Mouse (Mus musculus): Measurements from ENCODE around the gene Frmd6. TPM values are rescaled to one million over a fixed set of nuclear protein-coding genes. Genes with fewer than 3 reads are reported as not detected.

Gene Frmd6
- polyA plus RNA-seq, 1 experiment, result 29.9 TPM

- Histone ChIP-seq H3K4me3 (ENCODE audit: insufficient read depth, low read length) (no peak overlapping the region), H3K27ac (ENCODE audit: insufficient read depth, low read length) (no peak overlapping the region), H3K4me1 (ENCODE audit: control insufficient read depth, insufficient read depth, low read length) (no peaks in the 10 kb centered on the region)
- TF ChIP-seq CTCF (IDR thresholded peaks at IDR 0.05; ENCODE audit: extremely low read depth, insufficient read depth, low read length) (no peak), POLR2A (IDR thresholded peaks at IDR 0.05; ENCODE audit: extremely low read depth, insufficient read depth, low read length) (no peak)
Observed at GRCm38 (mm10) chr12:70784240-70784705, 41.0 kb upstream of the Frmd6 start.

- H3K4me3 ChIP-seq (ENCODE audit: insufficient read depth, low read length), result no peak overlapping the region
- TF ChIP-seq CTCF (IDR thresholded peaks at IDR 0.05; ENCODE audit: extremely low read depth, insufficient read depth, low read length), result no peak
- TF ChIP-seq POLR2A (IDR thresholded peaks at IDR 0.05; ENCODE audit: extremely low read depth, insufficient read depth, low read length), result no peak
- H3K27ac ChIP-seq (ENCODE audit: insufficient read depth, low read length), result no peak overlapping the region
- peaks cover 1% of the 10 kb centered on the region; the same call in 1 of the 2 replicates for H3K4me1 ChIP-seq (ENCODE audit: control insufficient read depth, insufficient read depth, low read length)
Observed at GRCm38 (mm10) chr12:70789341-70789740, 36.0 kb upstream of the Frmd6 start.

DNA sequence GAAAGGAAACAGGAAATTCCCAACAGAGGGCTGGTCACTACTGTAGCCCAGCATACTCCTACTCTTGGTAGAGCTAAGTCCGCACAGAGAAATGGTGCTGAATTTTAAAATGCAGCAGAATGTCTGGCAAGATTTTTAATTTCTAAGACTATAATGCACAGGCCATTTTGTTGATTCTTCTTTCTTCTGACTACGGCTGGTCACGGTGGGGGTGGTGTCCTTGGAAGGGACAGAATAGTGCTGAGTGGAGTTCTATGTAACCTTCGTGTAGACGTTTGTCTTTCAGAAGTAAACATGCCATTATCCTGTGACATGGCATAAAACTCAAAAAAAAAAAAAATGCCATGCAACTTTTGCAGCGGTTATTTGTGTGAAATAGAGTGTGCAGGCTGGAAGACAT, 32.0 kb upstream of the Frmd6 start:
- TF ChIP-seq POLR2A (IDR thresholded peaks at IDR 0.05; ENCODE audit: extremely low read depth, insufficient read depth, low read length) (no peak), CTCF (IDR thresholded peaks at IDR 0.05; ENCODE audit: extremely low read depth, insufficient read depth, low read length) (no peak)
- Histone ChIP-seq H3K4me3 (ENCODE audit: insufficient read depth, low read length) (no peak overlapping the region), H3K27ac (ENCODE audit: insufficient read depth, low read length) (no peak overlapping the region; the same call in 1 of the 2 replicates), H3K4me1 (ENCODE audit: control insufficient read depth, insufficient read depth, low read length) (peaks cover 1% of the 10 kb centered on the region; the same call in 1 of the 2 replicates)

- Histone ChIP-seq H3K4me1 (ENCODE audit: control insufficient read depth, insufficient read depth, low read length) (peaks cover 1% of the 10 kb centered on the region; the same call in 1 of the 2 replicates), H3K4me3 (ENCODE audit: insufficient read depth, low read length) (no peak overlapping the region), H3K27ac (ENCODE audit: insufficient read depth, low read length) (no peak overlapping the region)
- TF ChIP-seq CTCF (IDR thresholded peaks at IDR 0.05; ENCODE audit: extremely low read depth, insufficient read depth, low read length) (no peak), POLR2A (IDR thresholded peaks at IDR 0.05; ENCODE audit: extremely low read depth, insufficient read depth, low read length) (no peak)
Observed at GRCm38 (mm10) chr12:70794543-70795388, 30.5 kb upstream of the Frmd6 start.

GRCm38 (mm10) chr12:70795389-70795711, 30.0 kb upstream of the Frmd6 start:
- no peak for TF ChIP-seq CTCF (IDR thresholded peaks at IDR 0.05; ENCODE audit: extremely low read depth, insufficient read depth, low read length)
- no peak for TF ChIP-seq POLR2A (IDR thresholded peaks at IDR 0.05; ENCODE audit: extremely low read depth, insufficient read depth, low read length)
- no peak overlapping the region for H3K4me3 ChIP-seq (ENCODE audit: insufficient read depth, low read length)
- H3K27ac ChIP-seq (ENCODE audit: insufficient read depth, low read length), result no peak overlapping the region
- peaks cover 1% of the 10 kb centered on the region; the same call in 1 of the 2 replicates for H3K4me1 ChIP-seq (ENCODE audit: control insufficient read depth, insufficient read depth, low read length)

- TF ChIP-seq CTCF (IDR thresholded peaks at IDR 0.05; ENCODE audit: extremely low read depth, insufficient read depth, low read length), result no peak
- TF ChIP-seq POLR2A (IDR thresholded peaks at IDR 0.05; ENCODE audit: extremely low read depth, insufficient read depth, low read length), result no peak
- H3K4me3 ChIP-seq (ENCODE audit: insufficient read depth, low read length), result no peak overlapping the region
- H3K4me1 ChIP-seq (ENCODE audit: control insufficient read depth, insufficient read depth, low read length), result 0 out of 2 replicates have a peak, but pooled peaks cover 1% of the 10 kb centered on the region
- no peak overlapping the region for H3K27ac ChIP-seq (ENCODE audit: insufficient read depth, low read length)
Observed at GRCm38 (mm10) chr12:70798496-70798895, 26.8 kb upstream of the Frmd6 start.

DNA sequence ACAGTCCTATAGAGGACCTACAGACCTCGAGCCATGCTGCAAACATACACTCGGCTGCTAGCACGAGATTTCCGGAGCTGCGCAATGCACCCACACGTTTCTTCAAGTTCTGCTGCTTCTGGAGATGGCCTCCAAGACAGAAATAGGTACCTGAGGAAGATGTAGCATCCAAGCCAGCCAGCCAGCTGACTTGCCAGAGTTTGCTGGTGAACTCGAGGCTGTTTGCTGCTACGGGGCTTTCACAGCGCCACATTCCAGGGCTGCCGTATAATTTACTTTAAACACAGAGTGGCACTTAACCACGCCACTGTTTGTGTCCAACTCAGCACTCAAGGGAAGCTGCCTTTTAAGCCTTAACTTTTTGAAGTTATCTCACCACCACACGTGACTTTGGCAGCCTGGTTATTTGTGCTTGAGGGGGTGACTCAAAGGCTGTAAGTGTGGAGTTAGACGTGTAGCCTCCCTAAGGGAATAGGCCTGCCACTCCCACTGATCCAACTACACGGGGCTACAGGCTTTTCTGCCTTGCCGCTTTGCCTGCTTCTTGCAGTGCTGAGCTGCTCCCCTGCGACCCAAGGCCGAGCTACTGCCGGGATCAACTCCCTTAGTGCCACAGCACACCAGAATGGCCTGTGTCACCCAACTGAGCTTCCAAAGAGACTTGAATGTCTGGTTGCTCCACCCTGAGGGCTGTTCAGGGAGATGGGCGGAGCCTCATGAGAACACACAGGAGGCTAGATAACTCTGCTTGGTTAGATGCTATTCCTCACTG, 25.9 kb upstream of the Frmd6 start:
- no peak overlapping the region for H3K27ac ChIP-seq (ENCODE audit: insufficient read depth, low read length)
- TF ChIP-seq POLR2A (IDR thresholded peaks at IDR 0.05; ENCODE audit: extremely low read depth, insufficient read depth, low read length) (no peak), CTCF (IDR thresholded peaks at IDR 0.05; ENCODE audit: extremely low read depth, insufficient read depth, low read length) (no peak)
- no peak overlapping the region for H3K4me3 ChIP-seq (ENCODE audit: insufficient read depth, low read length)
- H3K4me1 ChIP-seq (ENCODE audit: control insufficient read depth, insufficient read depth, low read length), result no peaks in the 10 kb centered on the region

GRCm38 (mm10) chr12:70800086-70800485, 25.2 kb upstream of the Frmd6 start:
- no peaks in the 10 kb centered on the region for H3K4me1 ChIP-seq (ENCODE audit: control insufficient read depth, insufficient read depth, low read length)
- H3K4me3 ChIP-seq (ENCODE audit: insufficient read depth, low read length), result no peak overlapping the region
- TF ChIP-seq POLR2A (IDR thresholded peaks at IDR 0.05; ENCODE audit: extremely low read depth, insufficient read depth, low read length) (no peak), CTCF (IDR thresholded peaks at IDR 0.05; ENCODE audit: extremely low read depth, insufficient read depth, low read length) (no peak)
- no peak overlapping the region for H3K27ac ChIP-seq (ENCODE audit: insufficient read depth, low read length)

- Histone ChIP-seq H3K27ac (ENCODE audit: insufficient read depth, low read length) (no peak overlapping the region), H3K4me1 (ENCODE audit: control insufficient read depth, insufficient read depth, low read length) (no peaks in the 10 kb centered on the region), H3K4me3 (ENCODE audit: insufficient read depth, low read length) (no peak overlapping the region)
- TF ChIP-seq CTCF (IDR thresholded peaks at IDR 0.05; ENCODE audit: extremely low read depth, insufficient read depth, low read length) (no peak), POLR2A (IDR thresholded peaks at IDR 0.05; ENCODE audit: extremely low read depth, insufficient read depth, low read length) (no peak)
Observed at GRCm38 (mm10) chr12:70801361-70801760, 24.0 kb upstream of the Frmd6 start.

All from cortical plate, adult 2 months (tissue).